Comparison of ENCODE assay signal across 8 mouse cellular contexts in the genomic region with DNA sequence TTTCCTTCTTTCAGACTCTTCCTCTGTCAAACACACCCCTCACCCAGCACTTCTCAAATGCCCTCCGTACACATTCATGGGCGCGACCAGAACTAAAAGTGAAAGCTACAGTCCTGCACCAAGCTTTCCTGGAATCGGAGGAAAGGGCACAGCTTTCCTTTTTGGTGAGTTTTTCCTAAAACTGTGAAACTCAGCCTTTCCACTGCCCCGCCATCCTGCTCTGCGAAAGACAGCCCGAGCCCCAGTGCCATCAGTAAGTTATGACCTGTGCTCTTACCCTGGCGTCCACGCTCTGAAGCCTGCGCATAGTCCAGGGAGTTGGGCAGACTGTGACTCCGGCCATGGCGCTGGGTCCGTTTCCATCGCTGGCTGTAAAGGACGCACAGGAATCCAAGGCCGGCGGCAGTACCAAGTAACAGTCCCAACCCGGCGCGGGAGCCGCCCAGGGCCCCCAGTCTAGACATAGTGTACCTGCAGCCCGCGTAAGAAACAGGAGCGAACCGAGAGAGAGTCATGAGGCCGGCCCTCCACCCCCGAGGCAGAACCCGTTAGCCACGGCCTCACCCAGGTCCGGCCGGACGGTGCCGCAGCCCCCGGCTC. TPM values are rescaled to one million over a fixed set of nuclear protein-coding genes. Genes with fewer than 3 reads are reported as not detected.
A peak's percentile ranks its signal among the peaks of the same experiment; 100 is the strongest.
DNase-seq lines count a peak whose midpoint lies in the region; ATAC-seq and TF ChIP-seq lines count a peak whose summit lies in the region.

No protein-coding gene starts in this region.

- H3K4me2 ChIP-seq in liver, embryonic 11.5 days = peak overlapping the region; percentile 73

- DNase-seq in cerebellum, postnatal 25 days = no peak
- DNase-seq in testis, postnatal 10 days (ENCODE audit: low spot score) = no peak
- DNase-seq in hindbrain, embryonic 10.5 days (ENCODE audit: low spot score) = no peak
- DNase-seq in liver, embryonic 11.5 days (ENCODE audit: low spot score) = no peak
- DNase-seq in neural tube, embryonic 10.5 days (ENCODE audit: extremely low spot score, low spot score) = peak; percentile 45
- DNase-seq in urinary bladder, postnatal 36 days (ENCODE audit: low spot score in 2 of 2) = no peak

- H3K27me3 ChIP-seq in testis, adult 2 months (ENCODE audit: control insufficient read depth, insufficient read depth, low read length) = no peaks in the 10 kb centered on the region
- H3K27me3 ChIP-seq in hindbrain, embryonic 10.5 days (ENCODE audit: insufficient read depth, poor library complexity, severe bottlenecking) = no peaks in the 10 kb centered on the region
- no peaks in the 10 kb centered on the region for H3K27me3 ChIP-seq in liver, embryonic 11.5 days (replicated peaks; ENCODE audit: control insufficient read depth, insufficient read depth, low read length)

- H3K4me3 ChIP-seq in testis, adult 2 months (ENCODE audit: control insufficient read depth, low read depth, low read length) = peak overlapping the region; percentile 98
- peak overlapping the region; percentile 100 for H3K4me3 ChIP-seq in hindbrain, embryonic 10.5 days
- H3K4me3 ChIP-seq in liver, embryonic 11.5 days (ENCODE audit: low read depth, low read length) = peak overlapping the region; percentile 94

- peak overlapping the region; percentile 74; the same call in 1 of the 2 replicates for H3K27ac ChIP-seq in testis, adult 2 months (ENCODE audit: control insufficient read depth, insufficient read depth, low read depth, low read length)
- peak overlapping the region; percentile 93 for H3K27ac ChIP-seq in hindbrain, embryonic 10.5 days
- H3K27ac ChIP-seq in liver, embryonic 11.5 days (ENCODE audit: low read depth, low read length) = peak overlapping the region; percentile 94

- TF ChIP-seq POLR2A in testis, adult 2 months (IDR thresholded peaks at IDR 0.05; ENCODE audit: control insufficient read depth, low read depth, low read length) = no peak

- WGBS in hindbrain, embryonic 10.5 days = 10% methylated on average over 34 of the region's 34 CpGs
- 3% methylated on average over 34 of the region's 34 CpGs for WGBS in liver, embryonic 11.5 days

- H3K9ac ChIP-seq in liver, embryonic 11.5 days (ENCODE audit: low read depth, low read length) = peak overlapping the region; percentile 91

- TF ChIP-seq CTCF in testis, adult 2 months (IDR thresholded peaks at IDR 0.05; ENCODE audit: control insufficient read depth, insufficient read depth, insufficient replicate concordance, low read depth, low read length) = no peak

- H3K36me3 ChIP-seq in testis, adult 2 months (ENCODE audit: control insufficient read depth, insufficient read depth, low read length) = peaks cover 2% of the 10 kb centered on the region; the same call in 1 of the 2 replicates
- H3K36me3 ChIP-seq in hindbrain, embryonic 10.5 days = peaks cover 37% of the 10 kb centered on the region
- peaks cover 18% of the 10 kb centered on the region for H3K36me3 ChIP-seq in liver, embryonic 11.5 days (ENCODE audit: control insufficient read depth, insufficient read depth, low read length)

- ATAC-seq in cerebellum, adult (ENCODE audit: insufficient number of reproducible peaks, low FRiP score, low TSS enrichment) = peak; percentile 45
- peak; percentile 34 for ATAC-seq in liver, embryonic 11.5 days (replicated peaks; ENCODE audit: low FRiP score)

- H3K9me3 ChIP-seq in hindbrain, embryonic 10.5 days = no peaks in the 10 kb centered on the region
- H3K9me3 ChIP-seq in liver, embryonic 11.5 days (ENCODE audit: control insufficient read depth, low read length) = no peaks in the 10 kb centered on the region

- H3K4me1 ChIP-seq in testis, adult 2 months (ENCODE audit: control insufficient read depth, insufficient read depth, low read length) = peaks cover 2% of the 10 kb centered on the region; the same call in 1 of the 2 replicates
- H3K4me1 ChIP-seq in hindbrain, embryonic 10.5 days (replicated peaks) = peaks cover 28% of the 10 kb centered on the region
- H3K4me1 ChIP-seq in liver, embryonic 11.5 days (replicated peaks; ENCODE audit: control insufficient read depth, insufficient read depth, low read length) = peaks cover 23% of the 10 kb centered on the region

RNA-seq across cellular contexts. Expression of gene Rmdn3, which starts 0.7 kb away (rescaled TPM):
- 9.2 and 10.7 TPM in 2 replicates for polyA plus RNA-seq in testis, adult 2 months (2012; rRNA removed)
- polyA plus RNA-seq in hindbrain, embryonic 10.5 days (2016; fragmentation: Nextera tagmentation; extraction: Ambion mirVana) = 43.6 and 48.1 TPM in 2 replicates
- polyA plus RNA-seq in liver, embryonic 11.5 days (2014; fragmentation: Nextera tagmentation; extraction: Ambion mirVana) = 75.7 and 80.6 TPM in 2 replicates

RNA-seq across cellular contexts. Expression of gene Gchfr, which starts 11.4 kb away (rescaled TPM):
- polyA plus RNA-seq in testis, adult 2 months (2012; rRNA removed) = 6.4 and 11.9 TPM in 2 replicates
- 3.3 and 6.1 TPM in 2 replicates for polyA plus RNA-seq in hindbrain, embryonic 10.5 days (2016; fragmentation: Nextera tagmentation; extraction: Ambion mirVana)
- 33.6 and 36.4 TPM in 2 replicates for polyA plus RNA-seq in liver, embryonic 11.5 days (2014; fragmentation: Nextera tagmentation; extraction: Ambion mirVana)

RNA-seq across cellular contexts. Expression of gene Gm14137, which starts 18.1 kb away (rescaled TPM):
- polyA plus RNA-seq in testis, adult 2 months (2012; rRNA removed) = 4.7 and 4.8 TPM in 2 replicates
- polyA plus RNA-seq in hindbrain, embryonic 10.5 days (2016; fragmentation: Nextera tagmentation; extraction: Ambion mirVana) = 0.75 and 0.85 TPM in 2 replicates
- 0.23 and 0.25 TPM in 2 replicates for polyA plus RNA-seq in liver, embryonic 11.5 days (2014; fragmentation: Nextera tagmentation; extraction: Ambion mirVana)

RNA-seq across cellular contexts. Expression of gene Rad51, which starts 43.6 kb away (rescaled TPM):
- 12.2 and 15.1 TPM in 2 replicates for polyA plus RNA-seq in testis, adult 2 months (2012; rRNA removed)
- polyA plus RNA-seq in hindbrain, embryonic 10.5 days (2016; fragmentation: Nextera tagmentation; extraction: Ambion mirVana) = 61.6 and 87.3 TPM in 2 replicates
- 62.0 and 64.0 TPM in 2 replicates for polyA plus RNA-seq in liver, embryonic 11.5 days (2014; fragmentation: Nextera tagmentation; extraction: Ambion mirVana)

RNA-seq across cellular contexts. Expression of gene Zfyve19, which starts 52.2 kb away (rescaled TPM):
- 34.5 and 38.7 TPM in 2 replicates for polyA plus RNA-seq in testis, adult 2 months (2012; rRNA removed)
- polyA plus RNA-seq in hindbrain, embryonic 10.5 days (2016; fragmentation: Nextera tagmentation; extraction: Ambion mirVana) = 52.2 and 57.4 TPM in 2 replicates
- 47.2 and 48.5 TPM in 2 replicates for polyA plus RNA-seq in liver, embryonic 11.5 days (2014; fragmentation: Nextera tagmentation; extraction: Ambion mirVana)
